Mouse (Mus musculus) heart, adult 11 months (tissue): Measurements from ENCODE around the gene Rab1b.

ENCODE experiments used
- DNase-seq: peaks from one replicate; pipeline ENCODE4 v3.0.0; 2022

Rab1b gene

DNA sequence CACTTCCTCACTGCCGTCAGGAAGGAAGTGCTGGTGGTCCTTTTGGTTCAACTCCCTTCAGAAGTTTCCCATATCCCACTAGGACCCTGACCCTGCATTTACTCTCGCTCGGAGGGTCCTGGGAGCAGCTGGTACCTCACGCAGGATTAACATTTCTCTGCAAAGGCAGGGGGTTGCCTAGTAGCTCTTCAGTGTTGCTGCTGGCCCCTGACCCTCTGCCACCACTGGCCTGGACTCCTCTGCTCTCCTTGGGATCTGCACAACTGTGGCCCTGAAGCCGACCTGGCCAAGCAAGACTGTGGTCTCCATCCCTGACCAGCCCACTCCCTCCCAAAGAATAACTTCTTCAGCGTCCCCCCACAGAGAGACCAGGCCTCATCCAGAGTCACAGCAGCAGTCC is 57.5 kb downstream of the Rab1b start:
- peak; percentile 90 for DNase-seq
